Mouse (Mus musculus): ENCODE measurements around the gene Sgce.

DNA sequence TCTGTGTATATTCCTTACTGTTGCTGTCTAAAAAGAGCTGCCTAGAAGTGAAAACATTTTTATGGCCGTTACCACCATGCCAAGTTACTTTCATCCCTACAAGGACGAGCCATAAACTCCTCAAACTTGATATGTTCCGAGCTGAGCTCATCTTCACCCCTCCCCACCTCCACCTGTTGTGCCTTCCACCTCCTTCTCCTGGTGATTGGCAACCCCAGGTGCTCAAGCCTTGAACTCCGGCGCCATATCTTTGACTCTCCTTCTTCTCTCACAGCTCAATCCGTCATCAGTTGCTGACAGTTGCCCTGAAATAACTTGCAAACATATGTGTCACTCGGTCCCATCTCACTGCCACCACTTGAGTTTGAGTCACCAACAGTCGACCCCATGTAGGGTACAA is 45.4 kb downstream of the Sgce start:
- TF ChIP-seq CEBPB (IDR thresholded peaks at IDR 0.05; ENCODE audit: low read depth), result no peak
- no peak for TF ChIP-seq CTCF (IDR thresholded peaks at IDR 0.05; ENCODE audit: control insufficient read depth, insufficient read depth, insufficient read length)
- no peak for TF ChIP-seq MYOG (IDR thresholded peaks at IDR 0.05; ENCODE audit: control insufficient read depth, extremely low read depth, insufficient read length)
